Mouse (Mus musculus): ENCODE results near the gene Rrbp1.

GRCm38 (mm10) chr2:143950290-143951027, 60.6 kb downstream of the Rrbp1 start:
- no peak for TF ChIP-seq CTCF (IDR thresholded peaks at IDR 0.05; ENCODE audit: low read depth)
- no peak for TF ChIP-seq EP300 (IDR thresholded peaks at IDR 0.05; ENCODE audit: low read depth)
